Mouse (Mus musculus): Measurements from ENCODE around the gene Kndc1. TPM values are rescaled to one million over a fixed set of nuclear protein-coding genes. Genes with fewer than 3 reads are reported as not detected.

Kndc1 gene
- polyA plus RNA-seq, 1 experiment from 2014 or later = 15.5 TPM

GRCm38 (mm10) chr7:139905661-139906060 lies 11.2 kb downstream of the Kndc1 start:
- Histone ChIP-seq H3K4me2 (peak overlapping the region; percentile 19), H3K9ac (replicated peaks) (no peak overlapping the region)
- 0 out of 2 replicates have a peak, but pooled peaks have one; percentile 18 for ATAC-seq (ENCODE audit: low FRiP score)

DNA sequence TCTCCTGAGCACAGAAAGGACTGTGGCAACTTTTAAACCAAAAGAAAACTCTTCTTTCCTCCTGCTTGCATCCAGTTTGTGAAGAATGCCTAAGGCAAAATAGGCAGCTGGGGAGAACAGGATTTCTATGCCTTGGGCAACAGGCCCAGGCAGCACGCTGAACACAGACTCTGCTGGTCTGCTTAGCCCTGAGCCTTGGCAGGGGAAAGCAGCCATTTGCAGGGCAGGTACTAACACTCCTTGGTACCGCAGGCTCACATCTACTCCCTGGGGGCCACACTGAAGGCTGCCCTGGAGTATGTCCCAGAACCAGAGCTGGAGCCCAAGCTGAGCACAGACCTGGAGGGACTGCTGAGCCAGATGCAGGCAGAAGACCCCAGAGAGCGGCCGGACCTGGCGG lies 13.7 kb downstream of the Kndc1 start:
- peaks cover 31% of the 10 kb centered on the region for H3K4me1 ChIP-seq
- no peak for ATAC-seq (ENCODE audit: low FRiP score)
- H3K4me3 ChIP-seq (replicated peaks) = no peak overlapping the region
- peaks cover 13% of the 10 kb centered on the region for H3K27me3 ChIP-seq (replicated peaks)
- H3K27ac ChIP-seq (replicated peaks) = peak overlapping the region; percentile 13; the same call in 1 of the 2 replicates
- no peak overlapping the region for H3K9ac ChIP-seq (replicated peaks)
- H3K36me3 ChIP-seq = no peaks in the 10 kb centered on the region
- H3K9me3 ChIP-seq (replicated peaks) = no peaks in the 10 kb centered on the region
- 47% methylated on average over 5 of the region's 5 CpGs for WGBS
- H3K4me2 ChIP-seq = no peak overlapping the region

More at GRCm38 (mm10) chr7:139905661-139906060, 11.2 kb downstream of the Kndc1 start:
- H3K4me3 ChIP-seq (replicated peaks) = no peak overlapping the region
- H3K36me3 ChIP-seq = peaks cover 5% of the 10 kb centered on the region; the same call in 1 of the 2 replicates
- H3K9me3 ChIP-seq (replicated peaks) = no peaks in the 10 kb centered on the region
- WGBS = 8% methylated on average over 6 of the region's 6 CpGs
- peaks cover 31% of the 10 kb centered on the region for H3K4me1 ChIP-seq
- no peaks in the 10 kb centered on the region for H3K27me3 ChIP-seq (replicated peaks)
- no peak overlapping the region for H3K27ac ChIP-seq (replicated peaks)

- Histone ChIP-seq H3K4me2 (no peak overlapping the region), H3K4me3 (replicated peaks) (no peak overlapping the region), H3K9ac (replicated peaks) (no peak overlapping the region), H3K4me1 (peaks cover 32% of the 10 kb centered on the region), H3K36me3 (no peaks in the 10 kb centered on the region), H3K27ac (replicated peaks) (no peak overlapping the region), H3K9me3 (replicated peaks) (no peaks in the 10 kb centered on the region), H3K27me3 (replicated peaks) (peaks cover 23% of the 10 kb centered on the region)
- WGBS = 33% methylated on average over 6 of the region's 6 CpGs
- peak; percentile 27; the same call in 1 of the 2 replicates for ATAC-seq (ENCODE audit: low FRiP score)
These were observed 15.0 kb downstream of the Kndc1 start for GRCm38 (mm10) chr7:139909469-139909868.

- 64% methylated on average over 11 of the region's 11 CpGs for WGBS
- H3K9ac ChIP-seq (replicated peaks) = no peak overlapping the region
These were observed 15.8 kb downstream of the Kndc1 start for GRCm38 (mm10) chr7:139910204-139910835.

DNA sequence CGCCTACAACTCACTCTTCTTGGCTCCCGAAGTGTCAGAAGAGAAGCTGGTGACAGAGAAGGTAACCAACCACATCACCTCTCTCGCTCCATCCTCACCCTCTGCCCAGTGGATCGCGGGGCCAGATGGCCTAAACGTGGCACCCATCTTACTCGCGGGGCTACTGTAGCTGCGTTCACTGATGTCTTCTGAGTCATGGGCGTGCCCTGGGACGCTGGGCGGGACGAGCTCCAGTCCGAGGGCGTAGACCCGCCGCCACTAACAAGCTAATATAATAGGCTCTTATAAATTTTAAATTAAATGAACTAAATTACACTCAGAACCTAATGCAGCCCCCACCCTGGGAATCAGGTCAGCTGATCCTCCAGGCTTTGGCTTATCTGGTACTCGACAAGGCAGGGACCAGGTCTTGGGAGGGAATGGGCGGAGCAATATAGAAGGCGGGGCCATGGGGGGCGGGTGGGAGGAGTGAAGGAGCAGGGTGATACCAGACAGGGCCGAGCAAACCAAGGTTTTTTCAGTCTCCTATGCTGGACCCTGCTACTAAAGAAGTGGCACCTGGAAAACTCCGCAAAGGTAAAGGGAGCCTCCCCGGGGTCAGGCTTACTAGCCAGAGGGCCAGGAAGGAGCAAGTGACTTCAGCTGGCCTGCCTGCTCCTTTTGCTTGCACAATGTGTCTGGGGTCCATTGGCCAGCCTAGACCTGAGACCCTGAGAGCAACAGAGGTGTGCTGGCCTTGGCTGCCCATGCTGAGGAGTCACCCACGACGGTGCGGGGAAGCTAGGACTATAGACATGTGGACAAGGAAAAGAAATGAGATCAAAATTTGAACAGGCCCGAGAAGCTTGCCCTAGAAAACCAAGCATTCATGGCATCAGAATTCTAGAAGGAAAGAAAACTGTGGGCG lies 19.9 kb downstream of the Kndc1 start:
- ATAC-seq (ENCODE audit: low FRiP score) = peak; percentile 26; the same call in 1 of the 2 replicates
- Histone ChIP-seq H3K9ac (replicated peaks) (no peak overlapping the region), H3K27me3 (replicated peaks) (peaks cover 45% of the 10 kb centered on the region), H3K36me3 (peaks cover 4% of the 10 kb centered on the region; the same call in 1 of the 2 replicates), H3K4me2 (peak overlapping the region; percentile 44), H3K4me1 (peaks cover 23% of the 10 kb centered on the region), H3K4me3 (replicated peaks) (peak overlapping the region; percentile 15; the same call in 1 of the 2 replicates), H3K9me3 (replicated peaks) (no peaks in the 10 kb centered on the region), H3K27ac (replicated peaks) (no peak overlapping the region)
- WGBS = 13% methylated on average over 29 of the region's 29 CpGs

More at GRCm38 (mm10) chr7:139910204-139910835, 15.8 kb downstream of the Kndc1 start:
- no peak overlapping the region for H3K4me3 ChIP-seq (replicated peaks)
- H3K4me1 ChIP-seq = peaks cover 28% of the 10 kb centered on the region
- H3K4me2 ChIP-seq = no peak overlapping the region
- ATAC-seq (ENCODE audit: low FRiP score) = no peak
- no peaks in the 10 kb centered on the region for H3K9me3 ChIP-seq (replicated peaks)
- peaks cover 32% of the 10 kb centered on the region for H3K27me3 ChIP-seq (replicated peaks)
- H3K36me3 ChIP-seq = no peaks in the 10 kb centered on the region
- H3K27ac ChIP-seq (replicated peaks) = no peak overlapping the region

DNA sequence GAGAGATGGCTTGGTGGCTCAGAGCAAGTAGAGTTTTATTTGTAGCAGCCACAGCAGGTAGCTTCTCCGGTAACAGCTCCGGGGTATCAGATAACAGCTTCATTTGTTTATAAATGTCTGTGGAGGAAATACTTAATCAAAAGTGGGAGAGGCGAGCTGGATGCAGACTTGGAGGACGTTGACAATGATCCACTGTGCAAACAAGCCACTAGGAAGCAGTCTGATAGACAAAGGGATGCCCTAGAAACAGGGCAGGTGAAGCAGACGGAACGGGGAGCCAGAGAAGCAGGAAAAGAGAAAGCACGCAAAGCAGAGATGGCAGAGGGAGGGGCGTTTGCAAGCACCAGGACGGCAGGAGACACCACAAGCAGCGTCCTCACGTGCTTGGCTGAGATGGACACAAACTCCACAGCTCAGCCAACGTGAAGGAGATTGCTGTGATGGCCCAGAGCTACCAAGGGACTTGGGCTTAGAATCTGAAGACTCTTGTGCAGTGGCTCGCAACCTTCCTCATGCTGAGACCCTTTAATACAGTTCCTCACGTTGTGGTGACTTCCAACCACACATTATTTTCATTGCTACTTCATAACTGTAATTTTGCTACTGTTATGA lies 21.3 kb downstream of the Kndc1 start:
- Histone ChIP-seq H3K9ac (replicated peaks) (no peak overlapping the region), H3K9me3 (replicated peaks) (no peaks in the 10 kb centered on the region), H3K27me3 (replicated peaks) (peaks cover 49% of the 10 kb centered on the region), H3K4me2 (peak overlapping the region; percentile 38), H3K4me1 (peaks cover 14% of the 10 kb centered on the region), H3K27ac (replicated peaks) (no peak overlapping the region), H3K4me3 (replicated peaks) (no peak overlapping the region), H3K36me3 (peaks cover 6% of the 10 kb centered on the region; the same call in 1 of the 2 replicates)
- no peak for ATAC-seq (ENCODE audit: low FRiP score)
- 7% methylated on average over 14 of the region's 14 CpGs for WGBS

GRCm38 (mm10) chr7:139916345-139916744 lies 21.8 kb downstream of the Kndc1 start:
- Histone ChIP-seq H3K27ac (replicated peaks) (no peak overlapping the region), H3K27me3 (replicated peaks) (peaks cover 49% of the 10 kb centered on the region), H3K4me2 (no peak overlapping the region), H3K9ac (replicated peaks) (no peak overlapping the region), H3K4me3 (replicated peaks) (no peak overlapping the region), H3K36me3 (peaks cover 6% of the 10 kb centered on the region; the same call in 1 of the 2 replicates), H3K4me1 (peaks cover 14% of the 10 kb centered on the region), H3K9me3 (replicated peaks) (no peaks in the 10 kb centered on the region)
- ATAC-seq (ENCODE audit: low FRiP score) = no peak
- WGBS = 0% methylated on average over 1 of the region's 1 CpGs

DNA sequence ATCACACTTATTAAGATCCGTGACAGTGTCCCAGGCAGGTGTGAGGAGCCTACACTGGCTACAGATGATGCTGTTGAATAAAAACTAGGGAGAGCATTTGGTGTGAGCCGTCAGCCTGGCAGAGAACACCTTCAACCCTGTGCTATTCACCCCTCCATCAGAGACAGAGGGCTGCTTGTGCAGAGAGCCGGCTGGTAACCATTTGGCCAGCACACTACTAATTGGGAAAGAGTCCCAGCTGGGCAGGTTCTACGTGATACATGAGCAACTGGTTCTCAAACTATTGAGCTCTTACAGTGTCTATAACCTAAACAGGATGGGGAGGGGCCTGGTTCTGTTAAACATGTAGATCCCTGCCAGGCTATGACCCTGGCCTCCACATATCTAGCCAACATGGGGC lies 23.8 kb downstream of the Kndc1 start:
- no peak for ATAC-seq (ENCODE audit: low FRiP score)
- peaks cover 14% of the 10 kb centered on the region for H3K4me1 ChIP-seq
- no peaks in the 10 kb centered on the region for H3K9me3 ChIP-seq (replicated peaks)
- H3K27me3 ChIP-seq (replicated peaks) = peaks cover 35% of the 10 kb centered on the region
- H3K36me3 ChIP-seq = peaks cover 12% of the 10 kb centered on the region
- H3K4me3 ChIP-seq (replicated peaks) = no peak overlapping the region
- H3K4me2 ChIP-seq = no peak overlapping the region
- no peak overlapping the region for H3K9ac ChIP-seq (replicated peaks)
- WGBS = 77% methylated on average over 4 of the region's 4 CpGs
- H3K27ac ChIP-seq (replicated peaks) = no peak overlapping the region

- Histone ChIP-seq H3K9ac (replicated peaks) (no peak overlapping the region), H3K27me3 (replicated peaks) (peaks cover 2% of the 10 kb centered on the region; the same call in 1 of the 2 replicates), H3K4me3 (replicated peaks) (no peak overlapping the region), H3K9me3 (replicated peaks) (no peaks in the 10 kb centered on the region), H3K36me3 (peaks cover 63% of the 10 kb centered on the region), H3K4me1 (no peaks in the 10 kb centered on the region), H3K4me2 (no peak overlapping the region), H3K27ac (replicated peaks) (no peak overlapping the region)
- WGBS = 18% methylated on average over 11 of the region's 11 CpGs
- no peak; the same call in 1 of the 2 replicates for ATAC-seq (ENCODE audit: low FRiP score)
These were observed 36.2 kb downstream of the Kndc1 start for GRCm38 (mm10) chr7:139930732-139931131.

DNA sequence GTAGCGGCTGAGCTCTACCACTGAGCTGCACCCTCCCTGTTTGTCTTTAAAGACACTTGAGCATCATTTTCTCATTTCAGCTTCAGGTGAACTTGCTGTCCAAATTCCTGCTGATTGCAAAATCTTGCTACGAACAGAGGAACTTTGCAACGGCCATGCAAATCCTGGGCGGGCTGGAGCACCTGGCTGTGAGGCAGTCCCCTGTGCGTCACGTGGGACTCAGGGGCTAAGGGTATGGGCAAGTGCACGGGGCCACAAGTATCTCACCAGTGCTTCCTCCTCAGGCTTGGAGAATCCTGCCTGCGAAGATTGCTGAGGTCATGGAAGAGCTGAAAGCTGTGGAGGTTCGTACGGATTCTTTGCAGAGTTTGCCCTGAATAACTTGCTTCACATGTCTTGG lies 42.2 kb downstream of the Kndc1 start:
- Histone ChIP-seq H3K4me3 (replicated peaks) (no peak overlapping the region), H3K36me3 (peaks cover 33% of the 10 kb centered on the region), H3K9ac (replicated peaks) (no peak overlapping the region), H3K4me1 (no peaks in the 10 kb centered on the region), H3K4me2 (no peak overlapping the region), H3K9me3 (replicated peaks) (no peaks in the 10 kb centered on the region), H3K27ac (replicated peaks) (no peak overlapping the region), H3K27me3 (replicated peaks) (peaks cover 20% of the 10 kb centered on the region)
- ATAC-seq (ENCODE audit: low FRiP score) = no peak
- WGBS = 87% methylated on average over 10 of the region's 10 CpGs

DNA sequence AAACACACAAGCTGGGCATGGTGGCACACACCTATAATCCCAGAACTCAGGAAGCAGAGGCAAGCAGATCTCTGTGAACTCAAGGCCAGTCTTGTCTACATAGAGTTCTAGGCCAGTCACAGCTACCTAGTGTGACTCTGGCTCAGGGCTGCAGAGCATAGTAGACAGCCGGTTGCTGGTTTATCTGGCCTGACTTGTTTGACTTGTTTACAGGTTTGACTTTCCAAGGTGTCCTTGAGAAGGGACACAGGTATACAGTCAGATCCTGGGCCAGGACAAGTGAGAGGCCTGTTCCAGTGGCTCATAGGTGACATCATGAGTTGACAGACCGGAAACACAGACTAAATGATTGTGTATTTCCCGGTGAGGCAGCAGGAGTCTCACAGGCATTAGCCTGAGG lies 42.6 kb downstream of the Kndc1 start:
- WGBS = 78% methylated on average over 3 of the region's 3 CpGs
- Histone ChIP-seq H3K4me2 (no peak overlapping the region), H3K36me3 (peaks cover 29% of the 10 kb centered on the region), H3K4me1 (no peaks in the 10 kb centered on the region), H3K9ac (replicated peaks) (no peak overlapping the region), H3K27me3 (replicated peaks) (peaks cover 25% of the 10 kb centered on the region), H3K27ac (replicated peaks) (no peak overlapping the region), H3K9me3 (replicated peaks) (no peaks in the 10 kb centered on the region), H3K4me3 (replicated peaks) (no peak overlapping the region)
- ATAC-seq (ENCODE audit: low FRiP score) = no peak
